Mouse (Mus musculus) retina, postnatal 1 day (tissue): ENCODE results near the gene Trak2.
"Not testable (repeated sequence)": the region's sequence is repeated elsewhere in the genome, so short reads cannot be mapped to it uniquely, and the experiment has no call there.

ENCODE experiments used
- DNase-seq: peaks from one replicate; pipeline ENCODE4 v3.0.0-alpha.2; 2012

Gene Trak2

DNA sequence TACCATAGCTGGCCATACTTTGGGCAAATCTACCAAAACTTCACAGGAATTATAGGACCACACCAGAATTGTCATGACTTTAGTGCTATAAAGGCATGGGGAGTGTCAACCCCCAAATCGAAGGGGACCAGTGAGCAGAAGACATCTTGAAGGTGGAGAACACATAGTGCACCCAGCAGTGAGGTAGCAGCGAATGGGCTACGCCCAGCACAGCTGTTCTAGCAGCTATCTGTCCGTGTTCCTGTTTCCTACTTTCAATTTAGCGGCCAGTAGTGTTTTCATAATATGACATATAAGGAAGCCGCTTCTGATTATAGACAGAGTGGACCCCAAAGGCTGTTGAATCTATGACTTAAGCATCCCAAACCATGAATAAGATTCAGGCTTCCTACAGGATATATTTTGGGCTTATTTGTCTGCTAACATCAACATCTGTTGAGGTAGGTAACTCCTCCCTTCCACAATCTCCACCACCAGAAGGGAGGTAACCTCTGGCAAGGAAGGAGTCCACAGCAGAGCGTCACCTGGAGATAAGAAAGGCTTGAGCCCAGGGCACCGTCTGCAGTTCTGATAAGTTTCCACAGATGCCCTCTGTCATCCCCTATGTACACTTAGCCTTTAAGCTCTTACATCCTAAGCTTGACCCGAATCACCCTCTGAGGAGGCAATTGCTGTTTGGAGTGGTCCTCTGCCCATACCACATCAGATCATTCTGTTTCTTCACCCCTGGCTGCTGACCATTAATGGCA, 19.4 kb downstream of the Trak2 start:
- no peak for DNase-seq

DNA sequence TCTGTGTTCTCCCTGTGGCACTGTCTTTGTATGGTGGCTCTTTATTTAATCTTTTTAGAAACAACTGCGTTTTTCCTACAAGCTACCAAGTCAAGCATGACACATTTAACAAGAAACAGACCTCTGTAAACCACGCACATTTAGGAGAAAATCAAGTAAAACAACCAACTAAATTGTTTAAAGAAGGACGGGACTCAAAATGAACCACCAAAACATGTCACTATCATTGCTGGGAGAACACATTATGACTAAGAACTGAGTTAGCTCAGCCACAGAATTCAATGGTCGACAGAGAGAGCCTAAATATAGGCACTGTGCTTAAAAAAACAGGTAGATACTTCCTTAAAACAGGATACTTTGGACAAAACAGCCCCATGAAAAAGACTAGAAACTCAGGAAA, 20.2 kb downstream of the Trak2 start:
- no peak for DNase-seq

DNA sequence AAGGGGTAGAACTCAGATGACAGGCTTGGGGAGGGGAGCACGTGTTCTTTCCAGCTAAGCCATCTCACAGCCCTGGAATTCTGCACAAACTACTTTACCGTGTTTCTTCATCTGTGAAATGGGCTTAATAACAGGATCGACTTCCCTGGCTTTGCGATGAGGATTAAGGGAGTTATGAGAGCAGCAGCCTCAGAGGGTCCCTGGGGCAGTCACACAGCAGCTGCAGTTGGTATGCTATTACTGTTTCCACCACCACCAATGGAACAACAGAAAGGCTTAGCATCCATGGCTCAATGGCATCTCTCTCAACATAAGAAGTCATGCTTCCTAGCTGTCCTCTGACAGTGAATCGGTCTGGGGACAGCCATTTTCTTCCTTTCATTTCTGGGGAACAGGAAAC, 20.7 kb downstream of the Trak2 start:
- no peak for DNase-seq

DNA sequence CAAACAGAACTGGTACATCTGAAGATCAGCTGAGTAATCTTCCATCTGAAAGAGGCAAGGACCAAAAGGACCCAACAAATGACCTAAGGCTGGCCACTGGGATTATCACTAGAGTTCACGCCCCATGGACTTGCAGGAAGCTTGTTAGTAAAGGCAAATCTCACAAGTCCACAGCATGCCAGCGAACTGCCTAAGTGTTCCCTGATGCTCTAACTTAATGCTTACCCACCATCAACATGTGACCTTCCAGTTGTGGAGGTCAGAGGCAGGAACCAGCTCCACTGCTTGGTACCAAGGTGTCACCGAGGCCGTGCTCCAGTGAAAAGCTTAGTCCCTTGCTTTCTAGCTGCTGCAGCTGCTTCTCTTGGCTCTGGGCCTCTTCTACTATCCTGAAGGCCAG, 21.4 kb downstream of the Trak2 start:
- no peak for DNase-seq

DNA sequence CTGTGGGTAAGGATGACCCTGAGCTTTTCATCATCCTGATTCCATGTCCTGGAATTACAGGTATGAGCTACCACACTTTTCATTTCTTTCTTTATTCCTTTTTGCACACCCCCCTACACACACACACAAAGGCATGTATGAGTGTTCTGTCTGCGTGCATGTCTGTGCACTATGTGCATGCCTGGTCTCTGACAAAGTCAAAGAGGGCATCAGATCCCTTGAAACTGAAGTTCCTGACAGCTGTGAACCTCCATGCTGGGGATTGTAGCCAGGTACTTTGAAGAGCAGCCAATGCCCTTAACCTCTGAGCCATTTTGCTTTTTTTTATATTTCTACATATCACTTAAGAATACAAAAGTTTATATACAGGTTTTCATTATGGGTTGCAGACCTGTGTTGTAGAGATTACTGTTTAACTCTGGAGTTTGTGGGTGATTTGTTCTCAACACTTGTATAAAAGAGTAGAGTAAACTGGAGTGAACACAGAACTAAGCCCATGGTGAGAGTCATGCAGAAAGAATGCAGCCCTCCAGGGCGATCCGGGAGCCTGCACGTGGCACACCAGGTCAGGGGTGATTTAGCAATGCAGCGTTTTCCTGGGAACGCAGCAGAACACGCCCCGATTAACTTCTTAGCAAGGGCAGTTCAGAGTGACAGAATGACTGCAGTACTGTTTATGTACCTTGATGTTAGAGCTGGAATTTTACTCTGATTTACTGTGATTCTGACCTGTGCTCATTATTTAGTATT, 22.2 kb downstream of the Trak2 start:
- DNase-seq = no peak

DNA sequence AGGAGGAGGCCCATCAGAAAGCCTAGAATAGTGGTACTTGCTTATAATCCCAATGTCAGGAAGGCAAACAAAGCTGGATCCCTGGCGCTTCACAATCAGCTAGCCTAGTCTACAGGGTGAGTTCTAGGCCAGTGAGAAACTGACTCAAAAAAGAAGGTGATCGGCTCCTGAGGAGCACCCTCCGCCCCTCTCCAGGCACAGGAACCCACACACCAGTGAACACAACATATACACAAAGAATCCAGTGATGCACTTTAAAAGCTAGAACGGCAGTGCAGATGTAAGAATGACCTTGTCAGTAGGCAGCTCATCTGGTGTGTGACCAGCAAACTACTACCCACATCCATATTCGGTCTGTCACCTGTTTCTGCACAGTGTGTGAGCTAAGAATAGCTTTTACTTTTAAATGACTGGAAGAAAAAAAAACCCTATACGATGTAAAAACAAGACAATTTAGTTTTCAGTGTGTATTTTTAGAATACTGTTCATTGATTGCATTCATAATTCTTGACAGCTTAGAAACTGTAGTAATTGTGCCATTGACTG, 23.6 kb downstream of the Trak2 start:
- no peak for DNase-seq

DNA sequence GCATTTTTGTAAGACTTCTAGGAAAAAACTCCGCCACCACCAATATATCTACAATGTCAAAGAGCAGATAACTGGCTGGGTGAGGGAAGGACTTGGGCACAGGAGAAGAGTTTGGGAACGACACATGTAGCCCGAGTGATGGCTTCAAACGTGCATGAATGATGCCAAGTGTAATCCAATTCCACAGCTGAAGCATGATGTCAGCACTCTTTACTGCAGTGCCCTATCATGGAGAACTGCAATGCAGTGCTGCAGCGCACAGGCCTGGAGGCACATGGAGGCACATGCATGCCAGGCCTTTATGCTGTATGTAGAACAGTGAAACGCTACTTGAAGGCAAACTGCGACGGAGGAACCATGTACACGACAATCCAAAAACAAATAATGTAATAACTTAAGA, 26.5 kb downstream of the Trak2 start:
- DNase-seq = no peak

DNA sequence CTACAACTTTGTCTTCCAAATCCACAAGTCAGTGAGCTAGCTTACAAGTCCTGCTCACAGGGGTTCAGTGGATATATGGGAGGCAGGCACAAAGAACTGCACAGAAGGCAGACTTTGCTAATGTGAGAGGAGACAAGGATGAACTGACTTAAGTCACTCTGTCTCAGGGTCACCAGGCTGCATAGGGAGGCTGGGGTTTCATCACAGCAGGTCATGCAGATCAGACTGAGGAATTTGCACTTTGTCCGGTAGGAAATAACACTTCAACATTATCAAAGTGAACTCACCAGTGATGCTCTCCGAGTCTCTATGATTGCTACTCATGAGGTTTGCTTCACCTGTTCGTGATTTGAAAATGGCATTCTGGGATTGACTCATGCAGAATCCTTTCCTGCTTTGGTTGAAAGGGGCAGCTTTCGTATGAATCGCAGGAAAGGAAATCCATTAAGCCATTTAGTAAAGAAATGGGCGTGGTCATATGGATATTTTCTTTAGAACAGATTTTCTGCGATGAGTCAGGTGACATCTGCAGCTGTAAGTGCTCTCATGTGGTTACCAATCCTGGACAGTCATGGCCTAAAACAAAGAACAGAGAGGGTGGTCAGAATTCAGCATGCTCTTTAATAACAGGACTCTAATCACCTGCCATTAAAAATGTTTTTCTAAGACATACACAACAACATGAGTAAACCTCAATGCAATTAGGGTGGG, 27.1 kb downstream of the Trak2 start:
- no peak for DNase-seq

DNA sequence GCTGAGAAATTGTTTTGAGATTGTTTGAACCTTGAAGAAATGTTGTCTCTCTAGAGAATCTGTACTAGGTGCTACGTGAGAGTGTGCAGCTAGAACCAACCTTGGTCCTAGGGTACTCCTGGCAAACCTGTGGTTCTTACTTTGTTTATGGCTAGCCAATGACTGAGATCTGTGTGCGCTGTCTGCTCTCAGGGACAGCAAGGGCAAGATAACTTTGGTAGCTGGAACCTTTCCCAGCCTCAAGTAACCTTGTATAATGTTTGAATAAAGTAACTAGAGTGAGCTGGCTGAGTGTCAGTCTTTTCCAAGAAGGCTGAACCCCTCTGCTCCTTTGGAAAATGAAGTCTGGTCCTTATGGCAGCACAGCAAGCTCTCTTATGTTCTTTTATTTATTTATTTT, 27.7 kb downstream of the Trak2 start:
- DNase-seq = no peak

DNA sequence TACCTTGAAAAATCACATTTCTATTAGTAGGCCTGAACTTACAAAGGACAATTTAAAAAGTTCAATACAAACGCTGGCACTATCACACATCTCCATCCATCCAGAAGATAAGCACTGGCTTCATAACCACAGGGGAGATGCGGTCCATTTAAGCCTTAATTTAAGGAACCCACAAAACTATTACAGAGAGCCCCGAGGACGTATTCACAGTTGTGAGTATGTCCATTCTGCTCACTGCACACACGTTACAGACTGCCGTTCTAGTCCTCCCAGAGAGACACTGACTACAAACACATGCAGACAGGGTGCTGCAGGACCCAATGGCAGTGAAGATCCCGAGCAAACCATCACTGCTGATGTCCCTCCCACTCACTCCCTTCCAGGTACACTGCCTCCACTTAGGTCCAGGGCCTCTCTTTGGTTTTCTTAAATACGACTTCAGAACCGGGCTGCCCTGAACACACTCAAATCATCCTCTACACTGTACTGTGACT, 35.6 kb downstream of the Trak2 start:
- peak; percentile 32 for DNase-seq

DNA sequence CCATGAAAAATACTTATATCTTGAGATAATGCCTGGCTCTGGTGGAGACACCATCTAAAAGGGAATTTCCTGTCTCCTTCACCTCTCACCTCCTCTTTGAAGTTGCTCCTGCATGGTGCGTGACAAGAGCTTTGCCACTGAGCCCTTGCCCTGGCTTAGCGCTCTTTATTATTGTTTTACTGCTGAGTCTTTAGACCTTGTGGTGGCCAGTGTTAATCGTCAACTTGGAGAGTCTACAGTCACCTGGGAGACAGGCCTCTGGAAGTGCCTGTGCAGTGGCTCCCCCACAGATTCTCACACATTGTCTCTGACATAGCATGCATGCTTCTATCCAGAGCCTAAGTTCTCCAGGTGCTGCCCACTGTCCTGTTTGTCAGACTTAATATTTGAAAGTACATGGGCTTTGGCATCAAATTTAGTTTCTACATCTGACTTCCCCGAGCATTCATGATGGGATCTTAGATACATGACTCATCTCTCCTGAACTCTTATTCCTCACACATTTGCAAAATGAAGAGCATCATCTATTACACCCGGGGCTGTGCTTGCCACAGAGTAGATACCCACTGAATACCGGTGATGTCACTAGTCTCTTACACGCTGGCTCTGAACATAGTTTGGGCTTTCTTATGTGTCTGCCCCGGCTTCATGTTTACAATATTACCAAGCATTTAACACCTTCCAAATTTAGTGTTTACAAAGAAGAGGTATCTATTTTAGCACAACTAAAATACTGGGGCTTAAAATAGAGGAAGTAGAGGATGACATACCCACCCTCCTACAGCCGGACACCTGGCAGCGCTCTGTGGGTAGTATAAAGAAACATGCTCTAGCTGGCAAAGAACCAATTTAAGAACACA, 36.3 kb downstream of the Trak2 start:
- DNase-seq = no peak

DNA sequence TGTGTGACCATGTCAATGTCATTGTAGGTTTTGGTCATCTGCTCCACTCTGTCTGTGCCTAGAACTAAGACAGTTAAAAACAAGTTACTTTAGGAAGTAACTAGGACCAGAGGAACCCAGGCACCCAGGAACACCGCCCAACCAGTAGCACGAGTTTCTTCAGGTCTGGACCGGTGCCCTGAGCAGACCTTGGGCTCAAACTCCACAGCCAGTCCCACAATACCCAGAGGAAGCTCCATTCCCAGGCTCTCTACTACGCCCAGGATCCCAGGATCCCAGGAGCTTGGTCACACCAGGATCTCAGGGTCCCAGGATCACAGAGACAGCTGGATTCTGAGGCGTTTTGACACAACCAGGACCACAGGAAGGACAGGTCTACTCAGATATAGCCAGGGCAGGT, 46.6 kb downstream of the Trak2 start:
- no peak for DNase-seq

DNA sequence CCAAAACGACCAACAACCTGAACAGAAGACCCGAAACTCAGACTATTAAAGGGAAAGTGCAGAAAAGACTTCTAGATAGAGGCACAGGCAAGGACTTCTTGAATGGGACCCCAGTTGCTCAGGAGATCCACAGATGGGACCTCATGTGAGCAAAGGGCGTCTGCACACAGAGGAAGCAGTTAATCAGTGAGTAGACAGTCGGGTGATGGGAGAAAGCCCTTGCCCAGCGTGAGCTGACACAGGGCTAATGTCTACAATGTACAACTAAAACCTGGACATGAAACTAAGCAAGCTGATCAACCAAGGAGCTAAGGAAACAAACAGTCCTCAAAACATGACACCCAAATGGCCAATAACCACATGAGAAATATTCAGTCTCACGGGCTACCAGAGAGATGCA, 55.7 kb downstream of the Trak2 start:
- no peak for DNase-seq

DNA sequence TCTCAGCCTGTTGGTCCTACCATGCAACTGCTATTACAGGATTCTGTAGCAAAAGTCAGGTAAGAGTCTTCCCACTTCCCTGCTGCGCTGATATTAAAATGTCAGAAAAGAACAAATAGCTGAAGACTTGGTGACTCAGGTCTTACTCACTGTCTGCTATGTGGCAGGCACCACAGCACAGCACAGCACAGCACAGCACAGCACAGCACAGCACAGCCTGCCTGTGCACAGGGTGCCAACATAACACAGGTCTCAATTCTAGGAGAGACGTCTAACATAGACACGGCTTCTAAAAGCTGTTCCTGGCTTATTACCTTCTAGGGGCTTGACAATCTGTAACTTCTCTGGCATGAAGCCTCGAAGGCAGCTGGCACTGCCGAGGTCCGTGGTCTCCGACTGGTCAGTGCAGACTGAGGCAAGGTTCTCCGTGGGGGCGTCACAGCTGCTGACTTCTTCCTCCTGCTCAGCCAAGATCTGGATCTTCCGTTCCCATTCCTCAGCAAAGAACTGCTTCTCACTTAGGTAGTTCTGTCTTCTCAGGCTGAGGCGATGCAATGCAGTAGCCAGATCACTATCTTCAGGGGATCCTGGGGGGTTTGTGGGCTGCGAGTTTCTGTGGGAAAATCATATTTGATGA, 63.5 kb downstream of the Trak2 start:
- DNase-seq = no peak

DNA sequence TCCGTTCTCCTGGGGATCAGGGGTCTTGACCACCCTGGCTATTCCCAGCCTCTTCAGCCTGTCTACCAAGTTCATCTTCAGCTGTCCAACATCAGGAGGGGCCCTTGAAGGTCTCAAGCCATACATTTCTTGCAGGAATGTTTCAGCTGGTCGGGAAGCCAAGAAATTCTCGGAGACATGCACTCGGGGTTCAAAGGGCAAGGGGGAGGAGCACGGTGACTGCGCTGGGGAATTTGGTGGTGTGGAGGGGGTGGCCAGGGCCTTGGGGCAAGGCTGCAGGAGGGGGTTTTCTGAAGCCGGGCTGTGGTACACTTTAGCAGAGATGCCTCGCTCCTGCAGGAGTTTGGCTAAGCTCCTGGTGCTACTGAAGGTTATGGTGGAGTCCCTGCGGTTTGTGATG, 69.5 kb downstream of the Trak2 start:
- no peak for DNase-seq

DNA sequence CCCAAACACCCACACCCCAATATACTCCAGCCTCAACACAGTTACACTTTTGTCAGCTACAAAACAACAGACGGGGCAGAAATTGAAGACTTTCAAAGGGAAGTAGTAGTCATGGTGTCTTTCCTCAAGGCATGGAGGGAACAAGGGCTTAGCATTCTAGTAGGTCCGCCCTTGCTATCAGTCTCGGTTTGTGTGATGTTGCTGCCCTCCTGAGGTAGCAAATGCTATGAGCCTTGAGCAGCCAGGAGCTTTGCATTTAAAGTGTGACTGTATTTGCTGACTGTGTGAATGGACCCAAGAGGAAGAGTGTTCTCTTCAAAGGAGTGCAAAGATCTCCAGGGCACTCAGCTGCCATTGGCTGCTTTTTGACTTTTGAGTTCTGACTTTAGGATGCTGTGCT, 75.7 kb downstream of the Trak2 start:
- peak; percentile 36 for DNase-seq

DNA sequence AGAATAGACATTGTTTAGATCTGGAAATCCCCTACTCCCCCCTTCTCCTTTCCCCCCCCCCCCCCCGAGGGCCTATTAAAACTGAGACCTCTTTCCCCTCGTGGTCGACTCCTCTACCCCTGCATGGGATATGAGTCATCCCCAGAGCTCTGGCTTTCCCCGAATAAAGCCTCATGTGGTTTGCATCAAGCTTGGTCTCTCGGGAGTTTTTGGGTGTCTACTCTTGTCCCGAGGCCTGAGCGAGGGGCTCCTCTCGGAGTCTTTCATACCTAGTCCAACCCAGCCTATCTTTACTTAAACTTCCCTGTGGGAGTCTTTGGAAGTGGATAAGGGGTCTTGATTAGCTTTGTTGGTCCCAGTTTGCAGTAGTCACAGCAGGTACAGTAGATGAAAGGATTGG, 80.8 kb downstream of the Trak2 start:
- DNase-seq = not testable (repeated sequence)

DNA sequence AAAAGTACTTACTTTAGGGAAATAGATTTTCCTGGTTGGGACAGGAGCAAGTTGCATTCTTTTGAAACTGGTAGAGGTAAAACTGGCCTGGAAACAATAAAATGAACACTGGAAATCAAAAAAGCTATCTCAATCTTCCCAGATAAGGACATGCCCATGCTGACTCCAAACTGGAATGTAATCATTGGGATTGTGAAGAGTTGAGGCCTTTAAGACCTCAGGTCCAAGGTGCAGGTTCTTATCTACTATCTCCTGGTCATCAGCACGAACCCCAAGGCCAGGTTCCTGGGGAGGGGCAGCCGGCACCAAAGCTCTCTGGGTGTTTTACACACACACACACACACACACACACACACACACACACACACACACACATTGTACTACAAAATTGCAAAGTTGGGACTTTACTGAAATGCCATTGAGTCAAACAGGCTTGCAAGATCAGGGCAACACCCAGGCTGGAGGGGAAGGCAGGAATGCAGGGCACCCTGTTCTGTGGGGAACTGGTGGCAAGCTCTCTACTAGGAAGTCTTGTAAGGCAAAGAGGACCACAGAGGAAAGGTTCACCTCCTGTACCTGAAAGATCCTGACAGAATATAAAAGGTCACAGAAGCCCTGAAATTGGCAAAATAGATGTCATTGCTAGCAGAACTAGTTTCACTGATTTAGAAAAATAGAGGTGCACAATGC, 81.6 kb downstream of the Trak2 start:
- not testable (repeated sequence) for DNase-seq

DNA sequence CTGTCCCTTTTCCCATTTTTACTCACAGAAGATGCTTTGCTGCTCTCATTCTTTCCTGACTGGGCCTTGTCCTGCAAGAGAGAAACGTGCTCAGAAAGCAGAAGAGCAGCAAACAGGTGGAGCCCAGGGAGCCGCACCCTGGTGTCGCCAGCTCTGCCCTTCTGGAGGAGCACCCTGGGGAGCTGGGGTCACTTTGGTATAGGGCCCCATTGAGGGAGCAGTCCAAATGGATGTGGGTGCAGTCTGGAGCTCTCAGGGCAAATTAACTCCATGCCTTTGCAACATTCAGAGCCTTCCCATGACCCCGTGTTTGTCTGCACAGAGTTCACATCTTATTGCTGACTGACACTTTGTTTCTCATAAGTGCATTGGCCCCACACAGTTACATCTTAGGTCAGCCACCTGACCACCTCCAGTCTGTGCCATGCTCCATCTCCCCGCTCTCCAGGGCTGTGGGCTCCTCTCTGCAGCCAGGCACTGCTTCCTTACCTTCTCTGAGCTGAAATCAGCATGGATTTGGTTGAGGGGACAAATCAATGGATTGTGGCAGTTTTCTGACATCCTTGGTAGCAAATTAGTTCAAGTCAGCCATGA, 82.4 kb downstream of the Trak2 start:
- DNase-seq = not testable (repeated sequence)

DNA sequence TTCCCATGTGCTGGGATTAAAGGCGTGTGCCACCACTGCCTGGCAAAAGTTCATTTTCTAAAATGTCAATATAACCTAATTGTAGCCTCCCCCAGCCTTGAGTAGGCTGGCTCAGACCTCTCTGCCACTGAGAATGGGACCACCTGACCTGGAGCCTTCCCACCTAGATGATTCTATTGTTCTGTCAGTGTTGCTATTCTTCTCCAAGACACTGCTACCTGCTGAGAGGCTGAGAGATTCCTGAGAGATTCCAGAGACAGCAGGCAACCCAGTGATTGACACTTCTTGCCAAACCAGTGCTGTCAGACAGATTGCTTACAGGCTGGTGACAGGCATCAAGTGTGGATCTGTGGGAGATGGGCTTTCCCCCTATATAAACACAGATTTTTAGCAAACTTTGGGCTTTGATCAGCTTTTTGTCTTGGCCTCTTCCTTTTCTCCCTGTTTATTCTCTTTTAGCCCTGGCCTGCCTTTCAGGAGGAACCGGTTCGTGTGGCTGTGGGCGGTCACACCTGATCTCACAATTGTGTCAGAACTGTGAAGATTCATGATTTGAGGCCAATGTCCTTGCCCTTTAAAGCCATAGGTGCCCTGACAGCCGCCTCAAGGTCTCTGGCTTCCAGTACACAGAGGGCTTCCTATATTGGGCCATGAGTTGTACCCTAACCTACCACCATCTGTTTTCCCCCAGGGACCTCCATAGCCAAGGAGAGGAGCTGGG, 83.2 kb downstream of the Trak2 start:
- DNase-seq = no peak
